Mouse (Mus musculus): ENCODE data around the gene Abhd16b.

Gene Abhd16b

GRCm38 (mm10) chr2:181493156-181493927 is at the start of gene Abhd16b:
TSS of gene Abhd16b (plus strand) at chr2:181493206.
- DNase-seq (ENCODE audit: low spot score): no peak

DNA sequence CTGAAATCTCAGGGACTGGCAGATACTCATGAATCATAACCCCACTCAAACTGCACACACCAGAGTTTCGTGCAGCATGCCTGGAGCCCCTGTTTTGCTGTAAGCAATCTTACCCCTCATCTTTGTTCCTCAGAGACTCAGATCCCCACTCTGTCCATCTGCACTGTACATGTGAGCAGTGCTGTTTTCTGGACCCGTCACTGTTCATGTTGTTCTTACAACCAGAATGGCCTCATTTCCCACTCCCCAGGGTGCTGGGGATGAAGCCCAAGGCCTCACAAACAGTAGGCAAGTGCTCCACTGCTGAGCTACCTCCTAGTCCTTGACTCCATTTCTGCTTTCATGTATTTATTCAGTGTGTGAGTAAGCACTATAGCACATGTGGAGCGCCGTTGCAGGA is 40.8 kb upstream of the Abhd16b start:
- no peak for DNase-seq (ENCODE audit: low spot score)

GRCm38 (mm10) chr2:181453274-181453673 is 39.7 kb upstream of the Abhd16b start:
- no peak for DNase-seq (ENCODE audit: low spot score)

GRCm38 (mm10) chr2:181455899-181456298 is 37.1 kb upstream of the Abhd16b start:
- DNase-seq (ENCODE audit: low spot score): no peak

DNA sequence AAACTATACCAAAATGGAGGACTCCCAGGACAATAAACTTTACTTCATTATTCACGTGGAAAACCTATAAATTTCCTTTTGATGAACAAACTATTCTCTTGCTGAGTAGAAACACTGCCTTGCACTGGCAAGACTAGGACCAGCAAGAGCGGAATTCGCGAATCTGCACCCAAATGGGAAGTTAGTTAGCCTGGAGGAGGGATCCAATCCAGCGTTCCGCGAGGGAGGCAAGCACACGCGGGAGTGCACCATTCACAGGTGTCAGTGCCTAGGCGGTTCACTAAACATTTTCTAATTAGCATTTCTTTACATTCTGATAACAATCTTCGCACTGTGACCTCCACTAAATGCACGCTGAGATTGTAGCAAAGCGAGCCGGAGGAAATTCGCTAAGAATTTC is 35.2 kb upstream of the Abhd16b start:
- DNase-seq (ENCODE audit: low spot score): peak; percentile 6

GRCm38 (mm10) chr2:181458411-181459152 is 34.4 kb upstream of the Abhd16b start:
- DNase-seq (ENCODE audit: low spot score): peak; percentile 13

GRCm38 (mm10) chr2:181459153-181459672 is 33.8 kb upstream of the Abhd16b start, which contains the start of gene Zbtb46:
TSS of gene Zbtb46 (minus strand) at chr2:181459426.
- peak; percentile 87 for DNase-seq (ENCODE audit: low spot score)

DNA sequence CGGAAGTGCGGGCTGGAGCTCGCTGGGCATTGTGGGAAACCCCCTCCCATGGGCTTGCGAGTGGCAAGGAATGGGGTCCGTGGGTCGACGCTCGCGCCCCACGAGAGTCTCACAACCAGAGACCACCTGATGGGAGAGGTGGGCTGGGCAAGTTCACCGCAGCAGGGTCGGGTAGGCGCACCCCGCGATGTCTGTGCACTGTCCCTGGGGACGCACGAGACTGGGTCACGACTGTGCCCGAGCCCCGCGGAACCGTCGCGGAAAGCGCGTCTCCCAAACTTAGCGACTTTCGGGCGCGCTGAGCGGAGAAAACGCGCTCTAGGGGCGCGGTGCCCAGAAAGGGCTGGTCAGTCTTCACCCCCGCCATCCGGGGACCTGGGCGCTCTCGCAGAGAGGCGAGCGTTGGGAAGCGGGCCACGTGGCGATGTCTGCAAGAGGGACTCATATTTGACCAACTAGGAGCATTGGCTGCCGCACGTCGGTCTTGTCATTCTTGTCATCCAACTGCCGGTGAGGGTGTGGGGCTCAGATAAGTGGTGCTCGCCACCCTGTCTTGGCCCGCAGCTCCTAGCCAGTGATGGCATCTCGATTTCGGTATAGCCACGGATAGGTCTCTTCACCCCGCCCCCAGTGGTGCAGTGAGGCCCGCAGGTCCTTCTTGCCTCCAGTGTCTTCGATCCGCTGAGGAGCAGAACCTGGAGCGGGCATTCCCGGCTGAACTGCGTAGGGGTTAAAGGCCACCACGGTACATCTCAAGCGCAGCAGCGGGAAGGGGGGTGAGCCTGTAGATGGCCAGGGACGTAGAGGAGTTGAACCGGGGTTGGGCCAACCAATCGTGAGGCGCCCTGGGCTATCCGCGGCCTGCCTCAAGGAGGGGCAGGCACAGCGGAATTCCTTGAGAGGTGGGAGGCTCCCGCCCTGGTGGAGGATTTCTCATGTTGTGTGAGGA is 33.1 kb upstream of the Abhd16b start:
- DNase-seq (ENCODE audit: low spot score): peak; percentile 60

DNA sequence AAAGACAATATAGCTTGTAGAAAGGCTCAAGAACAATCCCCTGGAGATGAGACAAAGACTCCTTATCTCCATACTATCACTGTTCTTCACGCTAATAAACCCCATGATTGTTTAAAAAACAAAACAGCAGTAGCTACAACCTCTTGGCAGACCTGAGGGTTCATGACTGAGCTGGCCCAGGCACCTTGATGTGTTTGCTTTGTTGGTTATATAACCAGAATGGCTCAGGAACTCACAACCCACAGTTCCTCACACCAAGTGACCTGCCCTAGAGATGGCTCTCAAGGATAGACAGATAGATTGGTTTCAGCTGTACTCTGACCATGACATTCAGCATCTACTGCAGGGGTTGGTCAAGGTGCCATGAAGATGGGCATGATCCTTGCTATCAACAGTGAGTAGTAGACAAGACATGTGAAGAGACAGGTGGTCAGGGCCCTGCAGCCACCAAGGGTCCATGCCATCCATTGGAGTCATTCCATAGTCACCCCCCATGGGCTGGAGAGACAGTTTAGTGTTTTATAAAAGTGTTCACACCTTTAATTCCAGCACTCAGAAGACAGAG is 31.4 kb upstream of the Abhd16b start:
- DNase-seq (ENCODE audit: low spot score): no peak

GRCm38 (mm10) chr2:181462604-181463003 is 30.4 kb upstream of the Abhd16b start:
- no peak for DNase-seq (ENCODE audit: low spot score)

DNA sequence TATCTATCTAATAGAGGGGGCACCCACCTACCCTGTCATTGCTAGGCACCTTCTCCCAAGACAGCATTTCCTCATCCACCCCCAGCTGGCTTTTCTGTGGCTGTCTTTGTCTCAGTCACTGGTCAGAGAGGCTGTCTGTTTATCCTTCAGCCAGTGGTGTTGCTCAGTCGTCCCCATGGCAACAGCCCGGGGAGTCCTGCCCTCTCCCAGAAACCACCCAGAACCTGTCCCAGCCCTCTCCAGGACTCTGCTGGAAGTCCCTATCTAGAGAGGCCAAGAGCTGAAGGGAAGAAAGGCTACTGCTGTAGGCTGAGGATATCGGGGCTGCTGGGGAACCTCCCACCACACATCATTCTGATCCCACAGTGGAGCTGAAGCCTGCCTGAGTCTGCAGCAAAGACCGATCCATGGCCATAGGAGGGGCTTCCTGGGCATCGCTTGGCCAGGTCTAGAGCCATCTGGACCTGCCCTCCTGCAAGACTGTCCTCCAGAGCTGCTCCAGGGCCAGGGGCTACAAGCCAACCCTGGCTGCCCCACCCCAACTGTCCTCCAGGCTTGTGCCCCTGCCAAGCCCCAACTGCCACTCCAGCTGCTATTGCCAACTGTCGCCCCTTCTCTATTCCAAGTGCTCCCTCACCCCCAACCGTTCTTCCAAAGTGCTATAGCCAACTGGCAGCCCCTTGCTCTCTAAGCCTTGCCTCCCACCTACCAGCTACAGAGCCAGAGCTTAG is 29.8 kb upstream of the Abhd16b start:
- peak; percentile 29 for DNase-seq (ENCODE audit: low spot score)

DNA sequence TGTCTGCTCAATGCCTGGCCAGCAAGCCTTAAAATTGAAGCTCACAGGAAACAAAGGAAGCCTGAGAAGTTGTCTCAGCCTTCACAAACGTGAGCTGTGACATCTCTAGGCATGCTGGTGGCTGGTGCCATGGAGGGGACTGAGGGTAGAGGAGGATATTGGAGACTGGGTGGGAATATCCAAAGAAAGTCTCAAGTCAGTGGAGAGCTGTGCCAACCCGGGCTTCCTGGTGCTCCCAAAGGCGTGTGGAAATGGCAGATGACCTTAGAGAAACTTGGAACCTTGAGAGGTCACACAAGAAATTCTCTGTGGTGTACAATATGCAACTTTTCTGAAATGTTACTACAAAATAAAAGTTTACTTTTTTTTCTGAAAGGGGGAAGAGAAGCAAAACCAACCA is 27.6 kb upstream of the Abhd16b start:
- DNase-seq (ENCODE audit: low spot score): no peak

DNA sequence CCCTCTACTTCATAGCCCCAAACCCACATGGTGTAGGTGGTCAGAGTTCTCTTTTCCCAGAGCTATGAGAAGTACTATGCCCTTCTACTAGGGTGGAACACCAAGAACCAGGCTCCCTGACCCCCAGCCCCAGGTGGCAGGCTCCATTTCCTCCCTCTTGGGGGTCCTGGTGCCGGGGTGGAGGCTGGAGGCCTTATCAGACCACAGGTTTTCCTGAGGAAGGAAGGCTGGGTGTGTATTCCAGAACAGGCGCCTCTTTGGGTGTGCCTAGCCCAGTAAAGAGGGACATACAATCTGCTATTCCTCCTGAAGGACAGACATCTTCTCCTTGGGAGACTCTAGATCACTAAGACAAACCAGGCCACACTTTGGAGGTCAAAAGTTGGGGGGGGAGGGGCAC is 22.7 kb upstream of the Abhd16b start:
- DNase-seq (ENCODE audit: low spot score): no peak

DNA sequence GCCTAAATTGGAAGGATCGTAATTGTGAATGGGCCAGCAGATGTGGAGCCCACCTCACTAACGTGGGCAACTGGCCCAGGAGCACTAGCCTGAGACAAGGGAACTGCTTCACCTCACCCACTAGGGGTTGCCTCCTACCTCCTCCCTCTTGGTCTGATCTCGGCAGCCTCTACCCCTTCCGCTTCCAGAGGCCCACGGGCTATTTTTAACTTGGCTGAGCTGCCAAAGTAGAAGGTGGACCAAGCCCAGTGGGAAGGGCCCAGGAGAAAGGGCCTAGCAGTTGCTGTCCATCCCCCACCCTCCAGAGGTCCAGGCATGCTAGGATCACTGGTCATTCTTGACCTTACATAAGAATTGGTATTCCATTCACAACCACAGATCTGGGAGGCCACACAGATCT is 21.8 kb upstream of the Abhd16b start:
- DNase-seq (ENCODE audit: low spot score): peak; percentile 13

GRCm38 (mm10) chr2:181472256-181472827 is 20.7 kb upstream of the Abhd16b start:
- DNase-seq (ENCODE audit: low spot score): no peak

- DNase-seq (ENCODE audit: low spot score): no peak
These were observed 9.9 kb upstream of the Abhd16b start for GRCm38 (mm10) chr2:181483120-181483519.

GRCm38 (mm10) chr2:181483562-181484318 is 9.3 kb upstream of the Abhd16b start:
- no peak for DNase-seq (ENCODE audit: low spot score)

GRCm38 (mm10) chr2:181484456-181485233 is 8.4 kb upstream of the Abhd16b start:
- DNase-seq (ENCODE audit: low spot score): no peak

GRCm38 (mm10) chr2:181485741-181486140 is 7.3 kb upstream of the Abhd16b start:
- no peak for DNase-seq (ENCODE audit: low spot score)

Measured in urinary bladder, postnatal 14 days (tissue).